ENCODE assay signal across 21 mouse cellular contexts in genomic region chr1:162013561-162013960, GRCm38 (mm10). TPM values are rescaled to one million over a fixed set of nuclear protein-coding genes. Genes with fewer than 3 reads are reported as not detected.
DNase-seq lines count a peak whose midpoint lies in the region; ATAC-seq lines count a peak whose summit lies in the region.
"Had no signal": no experiment of that assay in that cellular context is flagged by ENCODE, and none has a peak within 500 bp of the region (broad histone marks: within the 10 kb centered on the region; RNA-seq: fewer than 3 reads in every experiment).

No protein-coding gene starts in this region.

- no peaks in the 10 kb centered on the region for H3K27me3 ChIP-seq in heart, embryonic 13.5 days (replicated peaks)
- no peaks in the 10 kb centered on the region for H3K27me3 ChIP-seq in midbrain, embryonic 10.5 days (ENCODE audit: low read depth, poor library complexity, severe bottlenecking)
- H3K27me3 ChIP-seq in midbrain, embryonic 15.5 days (replicated peaks), result no peaks in the 10 kb centered on the region
- no peaks in the 10 kb centered on the region for H3K27me3 ChIP-seq in embryonic facial prominence, embryonic 15.5 days
- H3K27me3 ChIP-seq: liver, embryonic 15.5 days had no signal

- no peaks in the 10 kb centered on the region for H3K9me3 ChIP-seq in heart, embryonic 13.5 days
- H3K9me3 ChIP-seq in midbrain, embryonic 10.5 days (replicated peaks), result no peaks in the 10 kb centered on the region
- no peaks in the 10 kb centered on the region for H3K9me3 ChIP-seq in midbrain, embryonic 15.5 days
- no peaks in the 10 kb centered on the region for H3K9me3 ChIP-seq in embryonic facial prominence, embryonic 15.5 days (replicated peaks)
- H3K9me3 ChIP-seq: G1E; liver, embryonic 15.5 days had no signal

- intact Hi-C loops in heart, postnatal 36 days (cut with DNase I), result no loop called here
- intact Hi-C loops in gastrocnemius, postnatal 14 days (cut with DNase I; ENCODE audit: low total_unique reads), result no loop called here

- H3K27ac ChIP-seq in heart, embryonic 13.5 days (replicated peaks), result peak overlapping the region; percentile 36
- 0 out of 2 replicates have a peak overlapping the region, but pooled peaks have one; percentile 6 for H3K27ac ChIP-seq in midbrain, embryonic 10.5 days (replicated peaks)
- no peak overlapping the region for H3K27ac ChIP-seq in midbrain, embryonic 15.5 days
- H3K27ac ChIP-seq in embryonic facial prominence, embryonic 15.5 days (replicated peaks), result peak overlapping the region; percentile 45; the same call in 1 of the 2 replicates
- H3K27ac ChIP-seq: hindbrain, embryonic 14.5 days; liver, embryonic 15.5 days had no signal

- WGBS in heart, embryonic 13.5 days, result 12% methylated on average over 4 of the region's 4 CpGs
- 89% methylated on average over 4 of the region's 4 CpGs for WGBS in midbrain, embryonic 10.5 days
- WGBS in midbrain, embryonic 15.5 days, result 88% methylated on average over 4 of the region's 4 CpGs
- WGBS in embryonic facial prominence, embryonic 15.5 days, result 55% methylated on average over 4 of the region's 4 CpGs

- H3K36me3 ChIP-seq in heart, embryonic 13.5 days, result no peaks in the 10 kb centered on the region
- H3K36me3 ChIP-seq in midbrain, embryonic 10.5 days, result no peaks in the 10 kb centered on the region
- H3K36me3 ChIP-seq in midbrain, embryonic 15.5 days (replicated peaks), result peaks cover 3% of the 10 kb centered on the region
- no peaks in the 10 kb centered on the region for H3K36me3 ChIP-seq in embryonic facial prominence, embryonic 15.5 days
- H3K36me3 ChIP-seq: G1E; liver, embryonic 15.5 days had no signal

- DNase-seq in heart, postnatal 36 days, result no peak
- DNase-seq in midbrain, embryonic 10.5 days (ENCODE audit: low spot score), result no peak
- DNase-seq in gastrocnemius, postnatal 14 days, result no peak
- no peak for DNase-seq in frontal cortex, adult 2 months (ENCODE audit: extremely low spot score in 1 of 2, low spot score in 1 of 2)
- DNase-seq: adrenal gland, postnatal 10 days; cerebellum, adult 2 months; kidney, adult 18-20 months; kidney, postnatal 36 days; thymus, postnatal 14 days had no signal

- H3K4me2 ChIP-seq in heart, embryonic 13.5 days, result no peak overlapping the region
- no peak overlapping the region for H3K4me2 ChIP-seq in midbrain, embryonic 15.5 days
- H3K4me2 ChIP-seq in embryonic facial prominence, embryonic 15.5 days (replicated peaks), result no peak overlapping the region
- H3K4me2 ChIP-seq: hindbrain, embryonic 14.5 days; liver, embryonic 15.5 days had no signal

- H3K4me3 ChIP-seq in heart, embryonic 13.5 days, result no peak overlapping the region
- no peak overlapping the region for H3K4me3 ChIP-seq in midbrain, embryonic 10.5 days
- H3K4me3 ChIP-seq in midbrain, embryonic 15.5 days, result no peak overlapping the region
- no peak overlapping the region for H3K4me3 ChIP-seq in embryonic facial prominence, embryonic 15.5 days (replicated peaks)
- H3K4me3 ChIP-seq: liver, embryonic 15.5 days had no signal

- H3K4me1 ChIP-seq in heart, embryonic 13.5 days, result peaks cover 73% of the 10 kb centered on the region
- H3K4me1 ChIP-seq in midbrain, embryonic 10.5 days, result peaks cover 14% of the 10 kb centered on the region
- H3K4me1 ChIP-seq in midbrain, embryonic 15.5 days, result peaks cover 4% of the 10 kb centered on the region; the same call in 1 of the 2 replicates
- H3K4me1 ChIP-seq in embryonic facial prominence, embryonic 15.5 days, result peaks cover 65% of the 10 kb centered on the region

- no peak overlapping the region for H3K9ac ChIP-seq in heart, embryonic 13.5 days
- no peak overlapping the region for H3K9ac ChIP-seq in midbrain, embryonic 15.5 days
- no peak overlapping the region for H3K9ac ChIP-seq in embryonic facial prominence, embryonic 15.5 days
- H3K9ac ChIP-seq: hindbrain, embryonic 14.5 days; liver, embryonic 15.5 days had no signal

- no peak for ATAC-seq in heart, embryonic 13.5 days (ENCODE audit: extremely low read depth, insufficient number of reproducible peaks, low FRiP score, low TSS enrichment)
- ATAC-seq in midbrain, embryonic 15.5 days (replicated peaks), result no peak
- ATAC-seq in embryonic facial prominence, embryonic 15.5 days (ENCODE audit: insufficient number of reproducible peaks, low FRiP score, low TSS enrichment, low read depth), result no peak
- peak; percentile 35 for ATAC-seq in megakaryocyte-erythroid progenitor cell, adult 5-6 weeks (replicated peaks; ENCODE audit: low FRiP score, low TSS enrichment, poor library complexity, severe bottlenecking)

RNA-seq across cellular contexts. Expression of gene 4930558K02Rik, which starts 34.1 kb away (rescaled TPM):
- not detected in 2 replicates for polyA plus RNA-seq in heart, embryonic 13.5 days (2015; fragmentation: Nextera tagmentation; extraction: Ambion mirVana)
- total RNA-seq in heart, postnatal 36 days (2021), result not detected
- polyA plus RNA-seq in midbrain, embryonic 10.5 days (2016; fragmentation: Nextera tagmentation; extraction: Ambion mirVana), result 0.14 TPM in 1 of 2 replicates, not detected in the other
- polyA plus RNA-seq in midbrain, embryonic 15.5 days (2015; fragmentation: Nextera tagmentation; extraction: Ambion mirVana), result 0.22 TPM in 1 of 2 replicates, not detected in the other
- polyA plus RNA-seq in embryonic facial prominence, embryonic 15.5 days (2015; fragmentation: Nextera tagmentation; extraction: Ambion mirVana), result not detected in 2 replicates
- total RNA-seq in megakaryocyte-erythroid progenitor cell, adult 5-6 weeks (2014; fragmentation: Nextera tagmentation), result 1.3 TPM in 1 of 2 replicates, not detected in the other
- total RNA-seq in megakaryocyte-erythroid progenitor cell, adult 5-6 weeks (2017), result not detected in 2 replicates
- total RNA-seq in gastrocnemius, postnatal 14 days (2021), result not detected
- polyA plus RNA-seq in frontal cortex, adult 2 months (2012; rRNA removed), result 0.11 and 0.12 TPM in 2 replicates
- total RNA-seq: adrenal gland, postnatal 10 days; G1E; granulocyte monocyte progenitor cell, adult 5-6 weeks; layer of hippocampus, postnatal 14 days; left cerebral cortex, postnatal 14 days had no signal
- polyA plus RNA-seq: cerebellum, adult 2 months; forebrain, embryonic 11.5 days; G1E; liver, embryonic 15.5 days; stomach, embryonic 14.5 days had no signal

RNA-seq across cellular contexts. Expression of gene Pigc, which starts 44.6 kb away (rescaled TPM):
- polyA plus RNA-seq in heart, embryonic 13.5 days (2015; fragmentation: Nextera tagmentation; extraction: Ambion mirVana), result 24.0 and 25.0 TPM in 2 replicates
- total RNA-seq in heart, postnatal 36 days (2021), result 10 to 100 TPM; 14.3 to 17.6 TPM
- polyA plus RNA-seq in midbrain, embryonic 10.5 days (2016; fragmentation: Nextera tagmentation; extraction: Ambion mirVana), result 24.2 and 29.5 TPM in 2 replicates
- 35.1 and 38.2 TPM in 2 replicates for polyA plus RNA-seq in midbrain, embryonic 15.5 days (2015; fragmentation: Nextera tagmentation; extraction: Ambion mirVana)
- 42.4 and 49.7 TPM in 2 replicates for polyA plus RNA-seq in embryonic facial prominence, embryonic 15.5 days (2015; fragmentation: Nextera tagmentation; extraction: Ambion mirVana)
- total RNA-seq in megakaryocyte-erythroid progenitor cell, adult 5-6 weeks (2014; fragmentation: Nextera tagmentation), result 4.2 and 9.1 TPM in 2 replicates
- 10.6 and 12.2 TPM in 2 replicates for total RNA-seq in megakaryocyte-erythroid progenitor cell, adult 5-6 weeks (2017)
- total RNA-seq in gastrocnemius, postnatal 14 days (2021), result 10 to 100 TPM; 17.2 to 19.4 TPM
- 17.5 and 19.7 TPM in 2 replicates for polyA plus RNA-seq in frontal cortex, adult 2 months (2012; rRNA removed)
